Mouse (Mus musculus) megakaryocyte, embryonic 14.5 days (primary cell): ENCODE results near the gene Tpm1.

Experiments used
- FLI1 ChIP-seq: IDR thresholded peaks from 2 replicates; pipeline ENCODE4 v1.6.1; 2012; ENCODE audit warnings: low read length, inconsistent platforms, mixed read lengths
- GATA1 ChIP-seq: IDR thresholded peaks from 3 replicates; pipeline ENCODE4 v1.6.1; 2012; ENCODE audit warnings: mixed read lengths, low read length, inconsistent platforms, borderline replicate concordance

GRCm38 (mm10) chr9:67044551-67045305 lies 4.5 kb downstream of the Tpm1 start:
- TF ChIP-seq GATA1: no peak
- no peak for TF ChIP-seq FLI1
